In the genomic region with DNA sequence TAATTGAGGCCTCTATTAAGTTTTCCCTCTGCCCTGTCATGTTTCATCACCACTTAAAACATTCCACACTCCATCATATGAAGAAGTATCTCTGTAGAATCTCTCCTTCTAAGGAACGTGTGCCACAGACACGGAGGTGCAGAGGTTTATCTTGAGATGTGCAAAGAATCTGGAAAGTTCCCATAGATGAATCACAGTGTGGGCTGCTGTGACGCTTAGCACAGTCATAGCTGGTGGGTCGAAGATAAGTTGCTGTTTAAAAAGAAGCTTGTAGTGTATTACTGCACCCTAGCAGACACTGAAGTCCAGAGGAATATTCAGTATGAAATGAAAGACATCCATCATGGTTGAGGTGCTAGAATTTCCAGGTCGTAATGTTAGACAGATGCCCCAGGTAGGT, we compare ENCODE assay signal across 12 mouse cellular contexts.
"Had no signal": no experiment of that assay in that cellular context is flagged by ENCODE, and none has a peak within 500 bp of the region (broad histone marks: within the 10 kb centered on the region; RNA-seq: fewer than 3 reads in every experiment).

No protein-coding gene starts in this region.

- H3K9ac ChIP-seq: limb, embryonic 13.5 days; liver, embryonic 14.5 days; midbrain, embryonic 15.5 days; neural tube, embryonic 13.5 days had no signal

- ATAC-seq: midbrain, embryonic 15.5 days had no signal

- H3K36me3 ChIP-seq: limb, embryonic 13.5 days; midbrain, embryonic 15.5 days; neural tube, embryonic 13.5 days had no signal

- DNase-seq: kidney, adult 18-20 months; kidney, postnatal 10 days; kidney, postnatal 4 days; lung, adult 18-20 months; lung, postnatal 36 days; retina, postnatal 1 day; thymus, postnatal 4 days had no signal

- H3K27ac ChIP-seq: layer of hippocampus, adult 2 months; limb, embryonic 13.5 days; liver, embryonic 14.5 days; midbrain, embryonic 15.5 days; neural tube, embryonic 13.5 days had no signal

- H3K4me3 ChIP-seq: layer of hippocampus, adult 2 months; limb, embryonic 13.5 days; midbrain, embryonic 15.5 days; neural tube, embryonic 13.5 days had no signal

- H3K4me2 ChIP-seq: limb, embryonic 13.5 days; midbrain, embryonic 15.5 days; neural tube, embryonic 13.5 days had no signal

- H3K4me1 ChIP-seq: limb, embryonic 13.5 days; midbrain, embryonic 15.5 days; neural tube, embryonic 13.5 days had no signal

- H3K27me3 ChIP-seq: limb, embryonic 13.5 days; midbrain, embryonic 15.5 days; neural tube, embryonic 13.5 days had no signal

- H3K9me3 ChIP-seq: limb, embryonic 13.5 days; midbrain, embryonic 15.5 days; neural tube, embryonic 13.5 days had no signal
